Mouse (Mus musculus): ENCODE measurements around the gene Nos1.

Nos1 gene

GRCm38 (mm10) chr5:117967659-117968069 is 186.8 kb downstream of the Nos1 start:
- DNase-seq = no peak

GRCm38 (mm10) chr5:117969681-117970427 is 189.0 kb downstream of the Nos1 start:
- DNase-seq = no peak

DNA sequence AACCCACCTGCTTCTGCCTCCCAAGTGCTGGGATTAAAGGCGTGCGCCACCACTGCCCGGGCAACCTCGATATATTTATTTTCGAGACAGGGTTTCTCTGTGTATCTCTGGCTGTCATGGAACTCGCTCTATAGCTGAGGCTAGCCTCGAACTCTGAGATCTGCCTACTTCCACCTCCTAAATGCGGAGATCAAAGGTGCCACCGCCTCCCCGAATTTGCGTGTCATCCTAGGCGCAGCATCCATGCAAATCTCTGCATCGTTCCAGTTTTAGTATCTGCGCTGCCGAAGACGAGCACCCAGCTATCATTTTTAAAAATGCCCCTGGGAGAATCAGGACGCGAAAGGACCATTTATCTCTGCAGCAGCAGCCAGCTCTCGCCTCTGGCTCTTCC is 195.4 kb downstream of the Nos1 start:
- no peak for DNase-seq

- peak; percentile 99 for DNase-seq
Measured at GRCm38 (mm10) chr5:117976657-117977500, 196.0 kb downstream of the Nos1 start, which contains the start of gene Fbxo21. Fbxo21 (plus strand) TSS chr5:117976730.

DNA sequence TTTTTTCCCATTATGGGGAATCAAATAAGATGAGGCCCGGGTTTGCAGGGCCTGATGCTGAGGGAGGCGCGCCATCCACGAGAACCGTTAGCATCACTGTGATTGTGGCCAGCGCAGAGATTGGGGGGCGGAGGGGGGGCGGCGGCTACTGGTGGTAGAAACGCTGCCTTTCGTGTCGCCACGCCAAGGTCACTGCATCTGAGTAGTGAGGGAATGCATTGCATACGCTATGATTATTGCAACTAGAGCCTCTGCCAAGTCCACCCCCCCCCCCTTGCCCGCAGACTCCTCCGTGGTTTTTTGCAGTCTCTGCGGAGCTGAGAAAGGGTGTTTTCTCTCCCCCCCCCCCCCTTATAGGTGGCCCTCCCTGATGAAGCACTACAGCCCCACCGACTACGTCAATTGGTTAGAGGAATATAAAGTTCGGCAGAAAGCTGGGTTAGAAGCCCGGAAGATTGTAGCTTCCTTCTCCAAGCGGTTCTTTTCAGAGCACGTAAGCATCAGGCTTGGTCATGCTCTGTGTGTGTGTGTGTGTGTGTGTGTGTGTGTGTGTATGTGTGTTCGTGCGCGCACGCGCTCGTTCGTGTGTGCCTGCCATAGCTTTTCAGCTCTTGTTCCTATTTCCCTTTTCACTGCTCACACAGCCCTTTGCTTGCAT is 196.8 kb downstream of the Nos1 start:
- peak; percentile 26 for DNase-seq

DNA sequence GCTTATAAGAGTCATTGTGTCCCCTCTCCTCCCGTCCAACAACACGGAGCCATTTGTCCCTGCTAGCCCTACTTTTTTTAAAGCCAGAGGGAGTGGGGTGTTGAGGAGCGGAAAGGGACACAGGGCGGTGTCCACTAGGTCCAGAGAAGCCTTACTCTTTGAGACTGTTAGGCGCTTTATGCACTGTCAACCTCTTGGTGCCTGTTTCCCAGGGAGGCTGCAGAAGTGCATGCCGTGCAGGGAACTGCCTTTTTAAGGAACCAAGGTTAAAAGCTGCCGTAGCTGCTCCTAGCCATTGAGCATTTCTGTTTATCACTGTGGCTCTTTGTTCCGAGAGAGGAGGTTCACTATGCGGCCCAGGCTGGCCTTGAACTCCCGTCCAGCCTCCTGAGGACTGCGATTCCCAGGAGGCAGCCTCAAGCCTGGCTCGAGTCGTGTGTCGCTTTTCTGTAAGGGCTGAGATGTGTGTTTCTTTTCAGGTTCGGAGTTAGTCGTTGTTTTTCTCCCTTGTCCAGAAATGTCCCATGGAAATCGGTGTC is 197.4 kb downstream of the Nos1 start:
- DNase-seq = no peak

GRCm38 (mm10) chr5:117979082-117979481 is 198.2 kb downstream of the Nos1 start:
- no peak for DNase-seq

DNA sequence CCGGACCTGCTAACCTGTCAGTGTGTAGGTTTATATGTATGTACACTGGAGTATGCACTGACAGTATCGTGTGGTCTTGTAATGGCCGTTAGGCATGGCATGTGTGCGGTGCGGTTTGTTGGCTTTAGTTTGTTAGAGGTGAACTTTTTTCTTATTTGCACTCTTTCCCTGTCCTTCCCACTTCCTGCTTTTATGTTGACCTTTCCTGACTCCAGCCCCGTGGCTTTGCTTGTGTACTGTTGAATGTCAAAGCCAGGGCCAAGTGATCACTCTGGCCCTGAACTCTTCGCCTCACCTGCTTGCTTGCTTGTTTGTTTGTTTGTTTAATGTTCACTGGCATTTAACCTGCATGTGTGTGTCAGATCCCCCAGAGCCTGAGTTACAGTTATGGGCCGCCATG is 200.1 kb downstream of the Nos1 start:
- DNase-seq = peak; percentile 21

GRCm38 (mm10) chr5:117981943-117982342 is 201.1 kb downstream of the Nos1 start:
- DNase-seq = peak; percentile 37

- no peak for DNase-seq
Measured at GRCm38 (mm10) chr5:117986327-117986726, 205.5 kb downstream of the Nos1 start.

GRCm38 (mm10) chr5:117987891-117988290 is 207.1 kb downstream of the Nos1 start:
- no peak for DNase-seq

- no peak for DNase-seq
Measured at GRCm38 (mm10) chr5:117988367-117988766, 207.5 kb downstream of the Nos1 start.

DNA sequence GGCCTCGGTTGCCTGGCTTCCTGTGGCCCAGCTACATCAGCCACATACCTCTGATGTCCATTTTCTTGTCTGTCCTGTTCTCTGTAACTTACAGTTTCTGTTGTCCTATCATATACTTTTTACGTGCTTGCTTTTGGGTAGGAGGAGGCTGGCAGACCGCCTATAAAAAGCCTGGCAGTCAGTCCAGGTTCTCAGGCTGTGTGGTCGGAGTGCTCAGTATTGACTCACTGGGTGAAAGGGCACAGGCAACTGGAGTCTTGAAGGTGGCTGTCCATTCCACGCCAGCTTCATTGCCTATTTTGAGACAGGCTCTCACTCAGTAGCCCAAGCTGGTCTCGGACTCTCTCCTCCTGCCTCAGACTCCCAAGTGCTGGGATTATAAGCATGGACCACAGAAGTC is 208.9 kb downstream of the Nos1 start:
- peak; percentile 46 for DNase-seq

DNA sequence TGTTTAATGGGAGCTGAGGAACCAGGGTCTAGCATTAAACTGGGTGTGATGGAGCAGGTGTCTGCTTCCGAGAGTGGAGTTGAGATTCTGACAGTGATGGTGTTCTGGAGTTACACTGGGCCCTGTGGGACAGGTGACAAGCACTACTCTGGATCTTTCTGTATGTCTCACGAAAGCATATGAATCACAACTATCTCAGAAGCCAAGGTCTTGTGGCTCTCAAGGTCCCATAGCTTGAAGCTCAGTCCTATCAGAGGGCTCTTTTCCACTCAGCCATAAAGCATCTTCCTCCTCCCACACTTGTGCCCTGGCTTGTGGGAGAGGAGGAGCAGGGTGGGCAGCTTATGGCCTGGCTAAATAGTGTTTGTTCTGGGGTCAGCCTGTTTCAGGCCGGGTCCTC is 210.1 kb downstream of the Nos1 start:
- DNase-seq = no peak

GRCm38 (mm10) chr5:117993550-117993949 is 212.7 kb downstream of the Nos1 start:
- peak; percentile 18 for DNase-seq

- DNase-seq = no peak
Measured at GRCm38 (mm10) chr5:117995372-117995901, 214.6 kb downstream of the Nos1 start.

DNA sequence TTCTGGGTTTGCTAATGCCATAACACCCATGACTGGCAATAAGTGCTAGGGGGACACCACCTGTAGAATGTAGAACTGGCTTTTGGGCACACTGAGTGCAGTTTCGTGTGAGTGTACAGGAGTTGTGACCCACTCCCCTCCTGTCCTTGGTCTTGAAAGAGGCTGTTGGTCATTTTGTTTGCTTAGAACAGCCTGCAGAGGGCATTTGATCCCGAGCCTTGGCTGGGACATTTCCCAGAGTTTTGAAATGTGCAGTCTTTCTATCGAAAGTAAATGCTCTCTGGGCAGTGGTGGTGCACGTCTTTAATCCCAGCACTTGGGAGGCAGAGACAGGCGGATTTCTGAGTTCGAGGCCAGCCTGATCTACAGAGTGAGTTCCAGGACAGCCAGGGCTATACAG is 215.1 kb downstream of the Nos1 start:
- no peak for DNase-seq

- no peak for DNase-seq
Measured at GRCm38 (mm10) chr5:117996581-117996980, 215.7 kb downstream of the Nos1 start.

GRCm38 (mm10) chr5:117997434-117997970 is 216.7 kb downstream of the Nos1 start:
- no peak for DNase-seq

DNA sequence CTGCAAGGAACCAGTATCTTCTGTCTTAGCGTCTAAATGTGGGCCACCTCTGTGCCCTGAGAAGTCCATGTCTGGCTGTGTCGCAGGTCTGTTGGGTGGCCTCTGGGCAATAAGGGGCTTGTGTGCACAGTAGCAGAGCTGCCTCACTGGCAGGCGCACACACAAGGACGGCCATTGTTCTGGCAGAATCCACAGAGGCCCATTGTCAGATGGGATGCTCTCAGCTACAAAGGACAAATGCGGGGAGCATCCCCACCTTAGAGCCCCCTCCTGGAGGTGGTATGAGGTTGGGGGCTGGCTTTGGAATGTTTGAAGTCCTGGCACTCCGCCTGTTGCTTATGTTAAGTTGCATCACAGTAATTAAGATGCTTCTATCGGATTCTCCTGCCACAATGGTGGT is 218.2 kb downstream of the Nos1 start:
- DNase-seq = no peak

DNA sequence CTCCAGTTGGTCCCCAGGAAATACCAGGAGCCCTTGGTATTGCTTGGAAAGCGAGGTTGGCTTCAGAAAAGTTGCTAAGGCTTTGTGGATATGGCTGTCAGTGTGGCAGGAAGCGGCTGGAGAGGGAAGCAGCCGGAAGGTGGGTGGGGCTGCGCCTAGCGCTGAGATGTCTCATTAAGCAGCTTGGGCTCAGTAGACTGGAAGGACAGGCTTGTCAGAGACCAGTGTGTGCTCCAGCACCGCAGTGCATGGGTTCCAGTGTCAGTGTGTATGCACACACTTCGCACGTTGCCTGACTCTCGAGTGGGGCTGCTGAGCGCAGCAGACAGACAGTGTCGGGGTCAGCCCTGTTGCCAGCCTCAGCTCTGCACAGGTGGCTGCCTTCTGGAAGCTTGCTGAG is 218.8 kb downstream of the Nos1 start:
- DNase-seq = no peak

- peak; percentile 79 for DNase-seq
Measured at GRCm38 (mm10) chr5:118002059-118002458, 221.2 kb downstream of the Nos1 start.

DNA sequence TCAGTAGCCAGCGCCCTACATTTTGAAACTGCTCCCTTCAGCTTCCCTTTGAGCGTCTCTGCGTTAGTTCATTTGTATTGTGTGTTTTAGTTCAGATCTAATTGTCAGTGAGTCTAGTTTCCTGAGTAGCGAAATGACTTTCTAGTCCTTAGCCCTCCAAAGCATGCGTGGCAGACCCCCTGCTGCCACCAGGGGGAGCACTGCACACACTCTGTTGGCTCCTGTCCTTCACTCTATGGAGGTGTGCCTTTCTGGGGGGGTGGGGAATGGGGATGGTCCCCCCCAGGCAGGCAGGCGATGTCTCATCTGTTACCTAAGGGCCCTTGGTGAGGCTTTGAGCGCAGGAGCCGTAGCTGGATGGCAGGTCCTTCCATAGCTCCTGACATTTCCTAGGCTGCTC is 223.8 kb downstream of the Nos1 start:
- peak; percentile 61 for DNase-seq

Data from lung, postnatal 36 days (tissue).